Mouse (Mus musculus): ENCODE data around the gene Capn9. TPM values are rescaled to one million over a fixed set of nuclear protein-coding genes. Genes with fewer than 3 reads are reported as not detected.
A peak's percentile ranks its signal among the peaks of the same experiment; 100 is the strongest.

Gene Capn9
- polyA plus RNA-seq, 1 experiment from 2014 or later = 0.16 TPM

- DNase-seq (ENCODE audit: low spot score) = peak; percentile 86
Measured at GRCm38 (mm10) chr8:124630489-124630888, 54.6 kb downstream of the Capn9 start.

GRCm38 (mm10) chr8:124630891-124631290 lies 55.0 kb downstream of the Capn9 start:
- Histone ChIP-seq H3K9ac (replicated peaks; ENCODE audit: low read depth) (no peak overlapping the region), H3K4me1 (ENCODE audit: insufficient read depth, low read depth, low read length) (no peaks in the 10 kb centered on the region), H3K27me3 (replicated peaks; ENCODE audit: insufficient read depth, low read length) (no peaks in the 10 kb centered on the region), H3K4me3 (ENCODE audit: low read depth, low read length) (no peak overlapping the region), H3K36me3 (ENCODE audit: insufficient read depth, low read length) (no peaks in the 10 kb centered on the region), H3K27ac (ENCODE audit: low read length) (no peak overlapping the region), H3K4me2 (replicated peaks; ENCODE audit: low read depth, low read length) (no peak overlapping the region), H3K9me3 (ENCODE audit: low read length) (no peaks in the 10 kb centered on the region)
- DNase-seq (ENCODE audit: low spot score) (no peak), ATAC-seq (no peak)
- WGBS = 79% methylated on average over 4 of the region's 4 CpGs
- TF ChIP-seq EP300 (IDR thresholded peaks at IDR 0.05) (no peak), CTCF (IDR thresholded peaks at IDR 0.05) (no peak)

More at GRCm38 (mm10) chr8:124630489-124630888, 54.6 kb downstream of the Capn9 start:
- no peak for TF ChIP-seq EP300 (IDR thresholded peaks at IDR 0.05)
- TF ChIP-seq CTCF (IDR thresholded peaks at IDR 0.05) = no peak
- H3K27ac ChIP-seq (ENCODE audit: low read length) = no peak overlapping the region
- H3K4me2 ChIP-seq (replicated peaks; ENCODE audit: low read depth, low read length) = no peak overlapping the region
- no peaks in the 10 kb centered on the region for H3K27me3 ChIP-seq (replicated peaks; ENCODE audit: insufficient read depth, low read length)
- 61% methylated on average over 6 of the region's 6 CpGs for WGBS
- H3K9me3 ChIP-seq (ENCODE audit: low read length) = no peaks in the 10 kb centered on the region
- no peak overlapping the region for H3K4me3 ChIP-seq (ENCODE audit: low read depth, low read length)
- no peak overlapping the region for H3K9ac ChIP-seq (replicated peaks; ENCODE audit: low read depth)
- no peaks in the 10 kb centered on the region for H3K4me1 ChIP-seq (ENCODE audit: insufficient read depth, low read depth, low read length)
- no peaks in the 10 kb centered on the region for H3K36me3 ChIP-seq (ENCODE audit: insufficient read depth, low read length)
- ATAC-seq = peak; percentile 61

- no peaks in the 10 kb centered on the region for H3K27me3 ChIP-seq (replicated peaks; ENCODE audit: insufficient read depth, low read length)
- no peaks in the 10 kb centered on the region for H3K4me1 ChIP-seq (ENCODE audit: insufficient read depth, low read depth, low read length)
- H3K9me3 ChIP-seq (ENCODE audit: low read length) = no peaks in the 10 kb centered on the region
- TF ChIP-seq CTCF (IDR thresholded peaks at IDR 0.05) (peak; percentile 30; the same call in 1 of the 2 replicates), EP300 (IDR thresholded peaks at IDR 0.05) (no peak)
- peak; percentile 75 for DNase-seq (ENCODE audit: low spot score)
- 0 out of 2 replicates have a peak overlapping the region, but pooled peaks have one; percentile 6 for H3K9ac ChIP-seq (replicated peaks; ENCODE audit: low read depth)
- H3K4me2 ChIP-seq (replicated peaks; ENCODE audit: low read depth, low read length) = no peak overlapping the region
- H3K36me3 ChIP-seq (ENCODE audit: insufficient read depth, low read length) = 0 out of 2 replicates have a peak, but pooled peaks cover 4% of the 10 kb centered on the region
- ATAC-seq = peak; percentile 72
- WGBS = 19% methylated on average over 7 of the region's 7 CpGs
- peak overlapping the region; percentile 66 for H3K27ac ChIP-seq (ENCODE audit: low read length)
- H3K4me3 ChIP-seq (ENCODE audit: low read depth, low read length) = no peak overlapping the region
Measured at GRCm38 (mm10) chr8:124631966-124632365, 56.1 kb downstream of the Capn9 start.

- no peak overlapping the region for H3K9ac ChIP-seq (replicated peaks; ENCODE audit: low read depth)
- peak; percentile 91 for DNase-seq (ENCODE audit: low spot score)
- WGBS = 50% methylated on average over 14 of the region's 14 CpGs
Measured at GRCm38 (mm10) chr8:124633001-124633703, 57.2 kb downstream of the Capn9 start.

GRCm38 (mm10) chr8:124634411-124635246 lies 58.7 kb downstream of the Capn9 start:
- H3K4me2 ChIP-seq (replicated peaks; ENCODE audit: low read depth, low read length) = no peak overlapping the region
- no peaks in the 10 kb centered on the region for H3K27me3 ChIP-seq (replicated peaks; ENCODE audit: insufficient read depth, low read length)
- 79% methylated on average over 13 of the region's 13 CpGs for WGBS
- no peaks in the 10 kb centered on the region for H3K4me1 ChIP-seq (ENCODE audit: insufficient read depth, low read depth, low read length)
- DNase-seq (ENCODE audit: low spot score) = no peak
- H3K9me3 ChIP-seq (ENCODE audit: low read length) = no peaks in the 10 kb centered on the region
- H3K4me3 ChIP-seq (ENCODE audit: low read depth, low read length) = no peak overlapping the region
- ATAC-seq = no peak
- H3K27ac ChIP-seq (ENCODE audit: low read length) = no peak overlapping the region
- peaks cover 27% of the 10 kb centered on the region for H3K36me3 ChIP-seq (ENCODE audit: insufficient read depth, low read length)
- TF ChIP-seq CTCF (IDR thresholded peaks at IDR 0.05) (no peak), EP300 (IDR thresholded peaks at IDR 0.05) (no peak)
- H3K9ac ChIP-seq (replicated peaks; ENCODE audit: low read depth) = no peak overlapping the region

More at GRCm38 (mm10) chr8:124633001-124633703, 57.2 kb downstream of the Capn9 start:
- 0 out of 2 replicates have a peak overlapping the region, but pooled peaks have one; percentile 32 for H3K4me2 ChIP-seq (replicated peaks; ENCODE audit: low read depth, low read length)
- H3K36me3 ChIP-seq (ENCODE audit: insufficient read depth, low read length) = peaks cover 16% of the 10 kb centered on the region
- H3K27ac ChIP-seq (ENCODE audit: low read length) = peak overlapping the region; percentile 66
- no peak overlapping the region for H3K4me3 ChIP-seq (ENCODE audit: low read depth, low read length)
- no peaks in the 10 kb centered on the region for H3K27me3 ChIP-seq (replicated peaks; ENCODE audit: insufficient read depth, low read length)
- peak; percentile 82 for TF ChIP-seq EP300 (IDR thresholded peaks at IDR 0.05)
- TF ChIP-seq CTCF (IDR thresholded peaks at IDR 0.05) = no peak
- H3K9me3 ChIP-seq (ENCODE audit: low read length) = no peaks in the 10 kb centered on the region
- no peaks in the 10 kb centered on the region for H3K4me1 ChIP-seq (ENCODE audit: insufficient read depth, low read depth, low read length)
- peak; percentile 75 for ATAC-seq

- TF ChIP-seq EP300 (IDR thresholded peaks at IDR 0.05) (no peak), CTCF (IDR thresholded peaks at IDR 0.05) (no peak)
- peaks cover 27% of the 10 kb centered on the region for H3K36me3 ChIP-seq (ENCODE audit: insufficient read depth, low read length)
- 81% methylated on average over 8 of the region's 8 CpGs for WGBS
- H3K27me3 ChIP-seq (replicated peaks; ENCODE audit: insufficient read depth, low read length) = no peaks in the 10 kb centered on the region
- no peaks in the 10 kb centered on the region for H3K9me3 ChIP-seq (ENCODE audit: low read length)
- H3K4me1 ChIP-seq (ENCODE audit: insufficient read depth, low read depth, low read length) = no peaks in the 10 kb centered on the region
- ATAC-seq = no peak
- no peak overlapping the region for H3K9ac ChIP-seq (replicated peaks; ENCODE audit: low read depth)
- no peak overlapping the region for H3K4me2 ChIP-seq (replicated peaks; ENCODE audit: low read depth, low read length)
- H3K27ac ChIP-seq (ENCODE audit: low read length) = no peak overlapping the region
- H3K4me3 ChIP-seq (ENCODE audit: low read depth, low read length) = no peak overlapping the region
- DNase-seq (ENCODE audit: low spot score) = no peak
Measured at GRCm38 (mm10) chr8:124635247-124635502, 59.3 kb downstream of the Capn9 start.
